ENCODE assay signal across 9 mouse cellular contexts in genomic region chr5:133106691-133107354, GRCm38 (mm10).
DNase-seq lines count a peak whose midpoint lies in the region; ATAC-seq lines count a peak whose summit lies in the region.
"Had no signal": no experiment of that assay in that cellular context is flagged by ENCODE, and none has a peak within 500 bp of the region (broad histone marks: within the 10 kb centered on the region; RNA-seq: fewer than 3 reads in every experiment).

No protein-coding gene starts in this region.

- H3K4me3 ChIP-seq in kidney, embryonic 14.5 days (ENCODE audit: low read length): no peak overlapping the region
- H3K4me3 ChIP-seq in heart, embryonic 13.5 days: no peak overlapping the region
- no peak overlapping the region for H3K4me3 ChIP-seq in midbrain, embryonic 15.5 days

- intact Hi-C loops in gastrocnemius, postnatal 36 days (cut with DNase I): no loop called here

- H3K9ac ChIP-seq in kidney, embryonic 14.5 days (ENCODE audit: low read depth, low read length): no peak overlapping the region
- no peak overlapping the region for H3K9ac ChIP-seq in heart, embryonic 13.5 days
- no peak overlapping the region for H3K9ac ChIP-seq in midbrain, embryonic 15.5 days

- H3K9me3 ChIP-seq in kidney, embryonic 14.5 days (ENCODE audit: control insufficient read depth, low read length): no peaks in the 10 kb centered on the region
- H3K9me3 ChIP-seq in heart, embryonic 13.5 days: no peaks in the 10 kb centered on the region
- no peaks in the 10 kb centered on the region for H3K9me3 ChIP-seq in midbrain, embryonic 15.5 days

- DNase-seq in kidney, postnatal 10 days: peak; percentile 36
- peak; percentile 49 for DNase-seq in embryo, embryonic 10 days (ENCODE audit: low spot score)
- peak; percentile 11 to 12 for DNase-seq in layer of hippocampus, postnatal 14 days (ENCODE audit: low spot score in 2 of 2)
- DNase-seq in gastrocnemius, postnatal 36 days: no peak
- no peak for DNase-seq in spleen, adult 18-20 months

- H3K4me1 ChIP-seq in kidney, embryonic 14.5 days (ENCODE audit: control insufficient read depth, insufficient read depth, low read length): no peaks in the 10 kb centered on the region
- H3K4me1 ChIP-seq in heart, embryonic 13.5 days: peaks cover 8% of the 10 kb centered on the region; the same call in 1 of the 2 replicates
- H3K4me1 ChIP-seq in midbrain, embryonic 15.5 days: peaks cover 11% of the 10 kb centered on the region

- no peak for ATAC-seq in kidney, embryonic 14.5 days (ENCODE audit: low FRiP score, low TSS enrichment)
- ATAC-seq in heart, embryonic 13.5 days (ENCODE audit: extremely low read depth, insufficient number of reproducible peaks, low FRiP score, low TSS enrichment): no peak
- ATAC-seq in midbrain, embryonic 15.5 days (replicated peaks): peak; percentile 79

- no peak overlapping the region for H3K4me2 ChIP-seq in kidney, embryonic 14.5 days (replicated peaks; ENCODE audit: low read depth, low read length)
- H3K4me2 ChIP-seq in heart, embryonic 13.5 days: peak overlapping the region; percentile 26; the same call in 1 of the 2 replicates
- H3K4me2 ChIP-seq in midbrain, embryonic 15.5 days: no peak overlapping the region

- H3K27ac ChIP-seq in kidney, embryonic 14.5 days (ENCODE audit: low read depth, low read length): no peak overlapping the region
- no peak overlapping the region for H3K27ac ChIP-seq in heart, embryonic 13.5 days (replicated peaks)
- peak overlapping the region; percentile 13; the same call in 1 of the 2 replicates for H3K27ac ChIP-seq in midbrain, embryonic 15.5 days
- H3K27ac ChIP-seq: macrophage had no signal

- no peaks in the 10 kb centered on the region for H3K36me3 ChIP-seq in kidney, embryonic 14.5 days (ENCODE audit: control insufficient read depth, insufficient read depth, low read length)
- no peaks in the 10 kb centered on the region for H3K36me3 ChIP-seq in heart, embryonic 13.5 days
- H3K36me3 ChIP-seq in midbrain, embryonic 15.5 days (replicated peaks): no peaks in the 10 kb centered on the region

- no peaks in the 10 kb centered on the region for H3K27me3 ChIP-seq in kidney, embryonic 14.5 days (ENCODE audit: control insufficient read depth, insufficient read depth, low read length)
- H3K27me3 ChIP-seq in heart, embryonic 13.5 days (replicated peaks): no peaks in the 10 kb centered on the region
- no peaks in the 10 kb centered on the region for H3K27me3 ChIP-seq in midbrain, embryonic 15.5 days (replicated peaks)

- WGBS in kidney, embryonic 14.5 days: 53% methylated on average over 8 of the region's 8 CpGs
- 45% methylated on average over 8 of the region's 8 CpGs for WGBS in heart, embryonic 13.5 days
- 11% methylated on average over 8 of the region's 8 CpGs for WGBS in midbrain, embryonic 15.5 days

Comparison
In these comparisons a context has a peak if more than half of its experiments do, and no peak if none do; other contexts are left out.
1. DNase-seq: peak in kidney, postnatal 10 days (single experiment), embryo, embryonic 10 days (single experiment) and layer of hippocampus, postnatal 14 days (2 of 2); none in gastrocnemius, postnatal 36 days (0 of 2) and spleen, adult 18-20 months (0 of 2).